Mouse (Mus musculus) liver, adult 2 months (tissue): ENCODE measurements around the gene Nat14.

Experiments
- CTCF ChIP-seq: fragments of 200-500 bp; IDR thresholded peaks from 2 replicates; pipeline ENCODE4 v1.5.1; 2011; ENCODE audit warnings: low read depth, low read length, control low read depth
- POLR2A ChIP-seq: fragments of 200-500 bp; IDR thresholded peaks from 2 replicates; pipeline ENCODE4 v1.6.1; 2011; ENCODE audit warnings: low read length, control low read depth; ENCODE audit not compliant: insufficient read depth; ENCODE audit errors: extremely low read depth

DNA sequence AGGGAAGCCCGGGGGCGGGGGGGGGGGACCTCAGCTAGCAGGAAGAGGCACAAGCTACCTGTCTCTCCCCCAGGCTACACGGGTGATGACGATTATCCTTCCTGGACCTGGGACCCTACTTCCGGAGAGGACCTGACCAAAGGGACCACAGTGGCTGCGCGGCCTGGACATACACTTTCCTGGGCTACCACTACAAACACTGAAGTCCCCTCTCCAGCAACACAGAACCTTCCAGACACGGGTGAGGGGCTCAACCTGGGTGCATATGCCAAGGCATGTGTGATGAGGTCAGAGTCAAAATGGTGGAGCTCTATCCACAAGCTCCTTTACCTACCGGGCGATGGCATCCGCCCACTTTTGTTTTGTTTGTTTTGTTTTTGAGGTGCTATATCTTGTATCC is 15.6 kb downstream of the Nat14 start:
- TF ChIP-seq POLR2A (no peak), CTCF (no peak)
